Mouse (Mus musculus) heart, embryonic 13.5 days (tissue): ENCODE results near the gene Ubald1. TPM values are rescaled to one million over a fixed set of nuclear protein-coding genes. Genes with fewer than 3 reads are reported as not detected.

ENCODE experiments used
- ATAC-seq: fragments of 200-750 bp; cut with Nextera tagmentation; 2 replicates; pipeline ENCODE4 v1.8.0; 2017; ENCODE audit warnings: moderate TSS enrichment; ENCODE audit not compliant: insufficient number of reproducible peaks, low FRiP score, low TSS enrichment; ENCODE audit errors: extremely low read depth
- H3K27ac ChIP-seq: fragments of 300-500 bp; sonication (generic); replicated peaks from 2 replicates; pipeline ENCODE4 v1.5.1; 2015; ENCODE audit warnings: moderate library complexity, mild to moderate bottlenecking, inconsistent platforms
- H3K27me3 ChIP-seq: fragments of 300-500 bp; sonication (generic); replicated peaks from 2 replicates; pipeline ENCODE4 v1.6.1; 2015; ENCODE audit warnings: mild to moderate bottlenecking, inconsistent platforms
- H3K36me3 ChIP-seq: fragments of 300-500 bp; sonication (generic); 2 replicates; pipeline ENCODE4 v1.6.1; 2015; ENCODE audit warnings: mild to moderate bottlenecking, inconsistent platforms
- H3K4me1 ChIP-seq: fragments of 300-500 bp; sonication (generic); 2 replicates; pipeline ENCODE4 v1.6.1; 2015; ENCODE audit warnings: inconsistent platforms
- H3K4me2 ChIP-seq: fragments of 300-500 bp; sonication (generic); 2 replicates; pipeline ENCODE4 v1.6.1; 2015; ENCODE audit warnings: inconsistent platforms, mild to moderate bottlenecking, moderate library complexity
- H3K4me3 ChIP-seq: fragments of 300-500 bp; sonication (generic); 2 replicates; pipeline ENCODE4 v1.5.1; 2015; ENCODE audit warnings: moderate library complexity, mild to moderate bottlenecking, inconsistent platforms
- H3K9ac ChIP-seq: fragments of 300-500 bp; sonication (generic); 2 replicates; pipeline ENCODE4 v1.6.1; 2015; ENCODE audit warnings: inconsistent platforms, mild to moderate bottlenecking, moderate library complexity
- H3K9me3 ChIP-seq: fragments of 300-500 bp; sonication (generic); 2 replicates; pipeline ENCODE4 v1.6.1; 2016; ENCODE audit warnings: inconsistent platforms
- WGBS: fragments of 180-500 bp; shearing (Covaris S2); methylation state at CpG from one replicate; pipeline ENCODE4 v1.1.7; 2015; ENCODE audit warnings: mixed read lengths; 5-methylcytosine and 5-hydroxymethylcytosine counted together
- polyA plus RNA-seq: library from polyadenylated mRNA; unstranded; fragments of >200 nt; fragmentation: Nextera tagmentation; extraction: Ambion mirVana; gene quantifications from 2 replicates; pipeline ENCODE4 v1.2.1, GENCODE M21; 2015

Ubald1 gene
- polyA plus RNA-seq, 1 experiment from 2014 or later: 26.6 TPM

GRCm38 (mm10) chr16:4881400-4882351 lies 1.6 kb upstream of the Ubald1 start:
- WGBS: 73% methylated on average over 10 of the region's 10 CpGs
- Histone ChIP-seq H3K36me3 (0 out of 2 replicates have a peak, but pooled peaks cover 2% of the 10 kb centered on the region), H3K27me3 (no peaks in the 10 kb centered on the region), H3K9ac (peak overlapping the region; percentile 98), H3K27ac (peak overlapping the region; percentile 100), H3K9me3 (no peaks in the 10 kb centered on the region), H3K4me3 (peak overlapping the region; percentile 93), H3K4me2 (peak overlapping the region; percentile 90), H3K4me1 (peaks cover 45% of the 10 kb centered on the region)
- ATAC-seq: no peak

GRCm38 (mm10) chr16:4879708-4880124 lies 399 bp downstream of the Ubald1 start:
- Histone ChIP-seq H3K9ac (peak overlapping the region; percentile 96), H3K27ac (peak overlapping the region; percentile 100), H3K4me1 (peaks cover 55% of the 10 kb centered on the region), H3K9me3 (no peaks in the 10 kb centered on the region), H3K36me3 (peaks cover 21% of the 10 kb centered on the region), H3K4me2 (peak overlapping the region; percentile 90), H3K27me3 (no peaks in the 10 kb centered on the region), H3K4me3 (peak overlapping the region; percentile 93)
- peak; percentile 56 for ATAC-seq
- WGBS: under 1% methylated on average over 40 of the region's 40 CpGs

GRCm38 (mm10) chr16:4879101-4879707 lies 911 bp downstream of the Ubald1 start:
- peak overlapping the region; percentile 90 for H3K4me2 ChIP-seq
- peak overlapping the region; percentile 100 for H3K27ac ChIP-seq
- peak; percentile 11 for ATAC-seq
- WGBS: under 1% methylated on average over 54 of the region's 54 CpGs
- H3K27me3 ChIP-seq: no peaks in the 10 kb centered on the region
- peaks cover 55% of the 10 kb centered on the region for H3K4me1 ChIP-seq
- peak overlapping the region; percentile 93 for H3K4me3 ChIP-seq
- no peaks in the 10 kb centered on the region for H3K9me3 ChIP-seq
- peak overlapping the region; percentile 96 for H3K9ac ChIP-seq
- peaks cover 26% of the 10 kb centered on the region for H3K36me3 ChIP-seq

DNA sequence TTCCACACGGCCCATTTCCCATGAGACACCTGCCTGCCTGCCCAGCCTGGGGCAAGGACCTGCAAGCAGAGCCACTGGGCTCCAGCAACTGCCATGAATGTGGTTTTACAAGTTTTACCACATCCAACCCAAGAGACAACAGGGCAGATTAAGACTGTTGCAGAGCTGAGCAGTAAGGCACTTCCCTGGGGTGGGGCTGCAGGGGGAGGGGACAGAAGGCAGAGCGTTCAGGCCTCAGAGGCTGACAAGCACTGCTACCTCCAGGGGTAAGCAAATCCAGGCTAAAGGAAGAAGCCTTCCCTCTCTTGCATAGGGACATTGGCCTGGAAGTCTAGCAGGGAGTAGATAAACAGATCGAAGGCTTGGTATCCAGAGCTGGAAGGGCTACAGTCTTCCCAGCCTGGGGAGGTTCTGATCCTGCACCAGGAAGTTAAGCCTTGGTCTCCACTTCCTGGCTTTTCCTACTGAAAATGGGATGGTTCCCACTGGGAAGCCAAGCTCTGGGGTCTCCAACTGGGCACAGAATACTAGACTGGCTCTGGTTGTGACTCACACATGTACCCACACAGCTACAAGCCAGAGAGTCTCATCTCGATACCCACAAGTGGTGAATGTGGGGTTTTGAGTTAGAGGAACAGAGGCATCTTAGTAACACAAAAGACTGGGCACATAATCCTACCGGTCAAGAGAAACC lies 1.8 kb downstream of the Ubald1 start:
- WGBS: 21% methylated on average over 5 of the region's 5 CpGs

DNA sequence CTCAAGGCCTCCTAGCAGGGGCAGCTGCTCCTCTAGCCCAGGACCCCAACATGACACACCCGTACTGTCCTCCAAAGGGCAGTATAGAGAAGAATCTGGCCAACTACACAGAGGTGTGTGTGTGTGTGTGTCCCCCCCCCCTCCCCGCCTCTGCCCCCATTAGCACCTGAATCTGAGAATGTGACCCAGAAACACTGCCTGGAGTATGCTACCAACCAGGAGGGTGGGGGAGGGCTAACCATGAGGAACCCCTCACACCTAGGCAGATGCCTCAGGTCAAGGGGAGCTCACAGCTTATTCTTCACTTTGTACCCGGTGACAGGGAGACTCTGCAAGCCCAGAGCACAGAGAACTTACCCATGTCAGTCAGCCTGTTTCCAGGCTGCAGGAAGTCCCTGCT lies 2.4 kb downstream of the Ubald1 start:
- Histone ChIP-seq H3K27ac (peak overlapping the region; percentile 100), H3K4me1 (peaks cover 61% of the 10 kb centered on the region), H3K4me2 (peak overlapping the region; percentile 90), H3K27me3 (no peaks in the 10 kb centered on the region), H3K4me3 (peak overlapping the region; percentile 93), H3K36me3 (peaks cover 39% of the 10 kb centered on the region), H3K9ac (peak overlapping the region; percentile 96), H3K9me3 (no peaks in the 10 kb centered on the region)
- 61% methylated on average over 3 of the region's 3 CpGs for WGBS
- no peak for ATAC-seq

More for the DNA sequence above, 1.8 kb downstream of the Ubald1 start:
- Histone ChIP-seq H3K4me2 (peak overlapping the region; percentile 90), H3K4me3 (peak overlapping the region; percentile 93), H3K36me3 (peaks cover 34% of the 10 kb centered on the region), H3K4me1 (peaks cover 55% of the 10 kb centered on the region), H3K9ac (peak overlapping the region; percentile 96), H3K27ac (peak overlapping the region; percentile 100), H3K9me3 (no peaks in the 10 kb centered on the region), H3K27me3 (no peaks in the 10 kb centered on the region)
- ATAC-seq: no peak

- H3K27me3 ChIP-seq: no peaks in the 10 kb centered on the region
- H3K9ac ChIP-seq: peak overlapping the region; percentile 96
- H3K9me3 ChIP-seq: no peaks in the 10 kb centered on the region
- peaks cover 66% of the 10 kb centered on the region for H3K4me1 ChIP-seq
- H3K36me3 ChIP-seq: peaks cover 42% of the 10 kb centered on the region
- H3K4me3 ChIP-seq: peak overlapping the region; percentile 93; the same call in 1 of the 2 replicates
- peak overlapping the region; percentile 90 for H3K4me2 ChIP-seq
- ATAC-seq: no peak
- 64% methylated on average over 4 of the region's 4 CpGs for WGBS
- peak overlapping the region; percentile 12; the same call in 1 of the 2 replicates for H3K27ac ChIP-seq
Observed at GRCm38 (mm10) chr16:4877195-4877594, 2.9 kb downstream of the Ubald1 start.

- 61% methylated on average over 8 of the region's 8 CpGs for WGBS
Observed at GRCm38 (mm10) chr16:4876033-4876680, 4.0 kb downstream of the Ubald1 start.

GRCm38 (mm10) chr16:4875198-4876032 lies 4.7 kb downstream of the Ubald1 start:
- no peaks in the 10 kb centered on the region for H3K27me3 ChIP-seq
- ATAC-seq: no peak
- H3K27ac ChIP-seq: peak overlapping the region; percentile 66
- peaks cover 62% of the 10 kb centered on the region for H3K4me1 ChIP-seq
- H3K9ac ChIP-seq: 0 out of 2 replicates have a peak overlapping the region, but pooled peaks have one; percentile 54
- H3K36me3 ChIP-seq: peaks cover 49% of the 10 kb centered on the region
- 62% methylated on average over 23 of the region's 23 CpGs for WGBS
- peak overlapping the region; percentile 13 for H3K4me2 ChIP-seq
- no peaks in the 10 kb centered on the region for H3K9me3 ChIP-seq
- H3K4me3 ChIP-seq: no peak overlapping the region

More at GRCm38 (mm10) chr16:4876033-4876680, 4.0 kb downstream of the Ubald1 start:
- Histone ChIP-seq H3K27me3 (no peaks in the 10 kb centered on the region), H3K36me3 (peaks cover 42% of the 10 kb centered on the region), H3K9me3 (no peaks in the 10 kb centered on the region), H3K4me1 (peaks cover 64% of the 10 kb centered on the region), H3K4me3 (no peak overlapping the region), H3K9ac (peak overlapping the region; percentile 54; the same call in 1 of the 2 replicates), H3K4me2 (peak overlapping the region; percentile 13; the same call in 1 of the 2 replicates), H3K27ac (peak overlapping the region; percentile 66)
- ATAC-seq: no peak

DNA sequence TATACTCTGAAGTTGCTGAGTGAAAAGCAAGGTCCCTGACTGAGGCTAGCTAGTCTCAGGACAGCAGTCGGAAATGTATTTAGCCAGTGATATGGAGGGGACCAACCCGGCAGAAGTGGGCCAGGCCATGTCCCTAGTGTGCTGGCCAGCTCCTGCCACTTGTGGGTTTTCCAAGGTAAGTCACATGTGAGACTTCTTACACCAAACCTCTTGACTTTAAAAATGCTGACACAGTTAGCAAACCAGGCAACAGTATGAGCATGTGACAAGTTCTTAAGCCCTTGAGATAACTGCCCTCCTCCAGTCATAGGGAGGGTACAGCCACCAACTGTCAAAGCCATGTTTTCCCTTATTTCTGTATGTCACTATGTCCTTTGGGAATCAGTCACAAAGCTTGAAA lies 8.2 kb downstream of the Ubald1 start:
- no peak overlapping the region for H3K4me3 ChIP-seq
- ATAC-seq: no peak
- H3K9me3 ChIP-seq: no peaks in the 10 kb centered on the region
- no peaks in the 10 kb centered on the region for H3K27me3 ChIP-seq
- no peak overlapping the region for H3K4me2 ChIP-seq
- peaks cover 61% of the 10 kb centered on the region for H3K36me3 ChIP-seq
- H3K27ac ChIP-seq: no peak overlapping the region
- H3K4me1 ChIP-seq: peaks cover 43% of the 10 kb centered on the region
- 34% methylated on average over 2 of the region's 2 CpGs for WGBS
- no peak overlapping the region for H3K9ac ChIP-seq

- Histone ChIP-seq H3K27me3 (no peaks in the 10 kb centered on the region), H3K27ac (no peak overlapping the region), H3K4me2 (no peak overlapping the region), H3K4me1 (peaks cover 34% of the 10 kb centered on the region), H3K9ac (no peak overlapping the region), H3K4me3 (no peak overlapping the region), H3K9me3 (no peaks in the 10 kb centered on the region), H3K36me3 (peaks cover 50% of the 10 kb centered on the region)
- WGBS: 89% methylated on average over 5 of the region's 5 CpGs
- no peak for ATAC-seq
Observed at GRCm38 (mm10) chr16:4870490-4870889, 9.6 kb downstream of the Ubald1 start.
